Mouse (Mus musculus) embryonic facial prominence, embryonic 10.5 days (tissue): Measurements from ENCODE around the gene Ostm1. TPM values are rescaled to one million over a fixed set of nuclear protein-coding genes. Genes with fewer than 3 reads are reported as not detected.

Experiments
- DNase-seq: peaks from one replicate; pipeline ENCODE4 v3.0.0-alpha.2; 2017; ENCODE audit warnings: low spot score
- H3K27ac ChIP-seq: fragments of 300-500 bp; sonication (generic); replicated peaks from 2 replicates; pipeline ENCODE4 v1.5.1; 2016; ENCODE audit warnings: mild to moderate bottlenecking
- H3K27me3 ChIP-seq: fragments of 300-500 bp; sonication (generic); replicated peaks from 2 replicates; pipeline ENCODE4 v1.6.1; 2016; ENCODE audit warnings: low read depth, mild to moderate bottlenecking; ENCODE audit not compliant: poor library complexity, severe bottlenecking
- H3K36me3 ChIP-seq: fragments of 300-500 bp; sonication (generic); replicated peaks from 2 replicates; pipeline ENCODE4 v1.6.1; 2016; ENCODE audit warnings: mild to moderate bottlenecking, moderate library complexity
- H3K4me1 ChIP-seq: fragments of 300-500 bp; sonication (generic); 2 replicates; pipeline ENCODE4 v1.6.1; 2016
- H3K4me3 ChIP-seq: fragments of 300-500 bp; sonication (generic); 2 replicates; pipeline ENCODE4 v1.5.1; 2016; ENCODE audit warnings: mild to moderate bottlenecking, moderate library complexity
- H3K9me3 ChIP-seq: fragments of 300-500 bp; sonication (generic); 2 replicates; pipeline ENCODE4 v1.6.1; 2016; ENCODE audit warnings: mild to moderate bottlenecking
- WGBS: fragments of 180-500 bp; shearing (Covaris S2); methylation state at CpG from one replicate; pipeline ENCODE4 v1.1.7; 2016; 5-methylcytosine and 5-hydroxymethylcytosine counted together
- polyA plus RNA-seq: library from polyadenylated mRNA; unstranded; fragments of >200 nt; fragmentation: Nextera tagmentation; extraction: Ambion mirVana; gene quantifications from 2 replicates; pipeline ENCODE4 v1.2.1, GENCODE M21; 2016

The Ostm1 gene
- polyA plus RNA-seq, 1 experiment from 2014 or later: 15.7 TPM

- H3K4me3 ChIP-seq: peak overlapping the region; percentile 52; the same call in 1 of the 2 replicates
- H3K9me3 ChIP-seq: no peaks in the 10 kb centered on the region
- DNase-seq: peak; percentile 30
- no peak overlapping the region for H3K27ac ChIP-seq
- 2% methylated on average over 15 of the region's 15 CpGs for WGBS
- peaks cover 100% of the 10 kb centered on the region for H3K27me3 ChIP-seq
- no peaks in the 10 kb centered on the region for H3K36me3 ChIP-seq
- peaks cover 39% of the 10 kb centered on the region for H3K4me1 ChIP-seq
Observed at GRCm38 (mm10) chr10:42578281-42578675, 5.3 kb upstream of the Ostm1 start.

- DNase-seq: no peak
- no peaks in the 10 kb centered on the region for H3K36me3 ChIP-seq
- peaks cover 45% of the 10 kb centered on the region for H3K4me1 ChIP-seq
- peak overlapping the region; percentile 72 for H3K27ac ChIP-seq
- H3K4me3 ChIP-seq: peak overlapping the region; percentile 52
- 1% methylated on average over 22 of the region's 22 CpGs for WGBS
- H3K9me3 ChIP-seq: no peaks in the 10 kb centered on the region
- peaks cover 100% of the 10 kb centered on the region for H3K27me3 ChIP-seq
Observed at GRCm38 (mm10) chr10:42578698-42579474, 4.7 kb upstream of the Ostm1 start.

- Histone ChIP-seq H3K4me3 (peak overlapping the region; percentile 52), H3K4me1 (peaks cover 52% of the 10 kb centered on the region), H3K27ac (peak overlapping the region; percentile 72)
Observed at GRCm38 (mm10) chr10:42579475-42580130, 4.0 kb upstream of the Ostm1 start.

GRCm38 (mm10) chr10:42580131-42580950 is 3.3 kb upstream of the Ostm1 start:
- Histone ChIP-seq H3K4me1 (peaks cover 57% of the 10 kb centered on the region), H3K36me3 (no peaks in the 10 kb centered on the region), H3K9me3 (no peaks in the 10 kb centered on the region), H3K4me3 (peak overlapping the region; percentile 52), H3K27ac (peak overlapping the region; percentile 72), H3K27me3 (peaks cover 100% of the 10 kb centered on the region)
- under 1% methylated on average over 29 of the region's 29 CpGs for WGBS
- peak; percentile 64 for DNase-seq

More at GRCm38 (mm10) chr10:42579475-42580130, 4.0 kb upstream of the Ostm1 start:
- peaks cover 100% of the 10 kb centered on the region for H3K27me3 ChIP-seq
- no peaks in the 10 kb centered on the region for H3K36me3 ChIP-seq
- under 1% methylated on average over 41 of the region's 41 CpGs for WGBS
- no peaks in the 10 kb centered on the region for H3K9me3 ChIP-seq
- no peak for DNase-seq

GRCm38 (mm10) chr10:42580951-42581277 is 2.7 kb upstream of the Ostm1 start:
- Histone ChIP-seq H3K4me3 (peak overlapping the region; percentile 52), H3K4me1 (peaks cover 57% of the 10 kb centered on the region), H3K9me3 (no peaks in the 10 kb centered on the region), H3K27me3 (peaks cover 100% of the 10 kb centered on the region), H3K27ac (peak overlapping the region; percentile 72), H3K36me3 (no peaks in the 10 kb centered on the region)
- DNase-seq: no peak
- WGBS: 2% methylated on average over 7 of the region's 7 CpGs

- WGBS: under 1% methylated on average over 45 of the region's 45 CpGs
- Histone ChIP-seq H3K9me3 (peaks cover 4% of the 10 kb centered on the region; the same call in 1 of the 2 replicates), H3K4me3 (peak overlapping the region; percentile 57), H3K27me3 (peaks cover 100% of the 10 kb centered on the region), H3K4me1 (peaks cover 57% of the 10 kb centered on the region), H3K36me3 (no peaks in the 10 kb centered on the region), H3K27ac (peak overlapping the region; percentile 81)
- DNase-seq: peak; percentile 66
Observed at GRCm38 (mm10) chr10:42581694-42582565, 1.7 kb upstream of the Ostm1 start.

- H3K4me1 ChIP-seq: peaks cover 57% of the 10 kb centered on the region
- DNase-seq: peak; percentile 69
- no peaks in the 10 kb centered on the region for H3K36me3 ChIP-seq
- WGBS: under 1% methylated on average over 44 of the region's 44 CpGs
- peak overlapping the region; percentile 57 for H3K4me3 ChIP-seq
- H3K27ac ChIP-seq: peak overlapping the region; percentile 81
- peaks cover 100% of the 10 kb centered on the region for H3K27me3 ChIP-seq
- H3K9me3 ChIP-seq: peaks cover 4% of the 10 kb centered on the region; the same call in 1 of the 2 replicates
Observed at GRCm38 (mm10) chr10:42582566-42583110, 984 bp upstream of the Ostm1 start.

DNA sequence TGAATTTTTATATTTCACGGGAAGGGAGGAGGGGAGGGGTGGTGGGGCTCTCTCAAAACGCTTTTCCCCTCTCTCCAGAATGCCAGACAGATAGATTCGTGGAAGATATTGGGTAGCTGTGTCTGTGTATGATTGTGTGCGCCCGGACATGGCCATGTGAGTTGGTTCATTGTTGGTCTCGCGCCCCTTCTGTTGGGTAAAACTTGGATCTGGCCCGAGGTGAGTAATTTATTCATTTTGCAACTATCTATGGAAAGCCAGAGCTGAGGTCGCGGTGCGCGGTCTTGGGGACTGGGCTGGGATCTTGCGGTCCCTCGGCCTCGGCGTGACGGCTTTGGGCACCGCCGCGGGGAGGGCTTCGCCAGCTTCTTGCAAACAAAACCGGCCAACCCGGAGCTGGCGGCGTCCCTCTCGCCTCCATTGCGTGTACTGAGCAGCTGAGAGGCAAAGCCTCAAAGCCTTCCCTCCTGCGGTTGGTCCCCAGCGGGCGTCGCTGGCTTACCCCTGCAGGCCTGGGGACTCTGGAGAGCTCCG is 347 bp downstream of the Ostm1 start:
- peak overlapping the region; percentile 57 for H3K4me3 ChIP-seq
- under 1% methylated on average over 32 of the region's 32 CpGs for WGBS
- peak; percentile 65 for DNase-seq
- H3K36me3 ChIP-seq: no peaks in the 10 kb centered on the region
- H3K4me1 ChIP-seq: peaks cover 55% of the 10 kb centered on the region
- peaks cover 100% of the 10 kb centered on the region for H3K27me3 ChIP-seq
- H3K27ac ChIP-seq: peak overlapping the region; percentile 76
- peaks cover 4% of the 10 kb centered on the region; the same call in 1 of the 2 replicates for H3K9me3 ChIP-seq

DNA sequence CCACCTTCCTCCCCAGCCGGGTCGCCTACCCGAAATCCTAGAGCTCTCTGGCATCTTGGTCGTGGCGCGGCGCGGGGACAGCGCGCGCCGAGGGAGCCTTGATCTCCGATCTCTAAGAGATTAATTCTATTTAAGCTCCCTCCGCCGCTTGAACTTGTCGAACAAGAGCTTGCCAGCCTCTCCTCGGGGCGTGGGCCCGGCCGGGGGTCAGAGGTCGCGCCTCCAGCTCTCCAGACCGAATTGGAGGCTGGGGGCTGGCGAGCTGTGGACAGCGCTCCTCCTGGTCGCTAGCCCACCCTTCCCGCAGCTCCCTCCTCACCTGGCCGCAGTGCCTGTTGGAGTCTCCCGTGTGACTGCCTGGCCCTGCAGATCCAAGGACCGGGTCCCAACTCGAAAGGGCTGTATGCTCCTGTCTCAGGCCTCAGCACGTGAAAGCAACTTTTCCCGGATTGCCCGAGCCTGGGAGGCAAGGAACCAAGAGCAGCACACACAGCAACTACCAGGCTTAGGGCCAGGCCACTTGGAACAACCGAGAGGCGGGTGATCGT is 888 bp downstream of the Ostm1 start:
- Histone ChIP-seq H3K4me1 (peaks cover 53% of the 10 kb centered on the region), H3K4me3 (peak overlapping the region; percentile 57), H3K9me3 (peaks cover 4% of the 10 kb centered on the region; the same call in 1 of the 2 replicates), H3K36me3 (no peaks in the 10 kb centered on the region), H3K27me3 (peaks cover 100% of the 10 kb centered on the region), H3K27ac (peak overlapping the region; percentile 76)
- WGBS: under 1% methylated on average over 37 of the region's 37 CpGs
- peak; percentile 70 for DNase-seq

GRCm38 (mm10) chr10:42585156-42585555 is 1.5 kb downstream of the Ostm1 start:
- Histone ChIP-seq H3K4me1 (peaks cover 46% of the 10 kb centered on the region), H3K4me3 (peak overlapping the region; percentile 57), H3K36me3 (no peaks in the 10 kb centered on the region), H3K27ac (no peak overlapping the region), H3K9me3 (peaks cover 4% of the 10 kb centered on the region; the same call in 1 of the 2 replicates), H3K27me3 (peaks cover 100% of the 10 kb centered on the region)
- DNase-seq: peak; percentile 40
- WGBS: 1% methylated on average over 8 of the region's 8 CpGs
